12 mouse cellular contexts compared by ENCODE assay signal in genomic region chr6:99999711-100000365, GRCm38 (mm10).
DNase-seq lines count a peak whose midpoint lies in the region; ATAC-seq and TF ChIP-seq lines count a peak whose summit lies in the region.
"Had no signal": no experiment of that assay in that cellular context is flagged by ENCODE, and none has a peak within 500 bp of the region (broad histone marks: within the 10 kb centered on the region; RNA-seq: fewer than 3 reads in every experiment).

No protein-coding gene starts in this region.

- 38% methylated on average over 13 of the region's 13 CpGs for WGBS in forebrain, embryonic 11.5 days
- 22% methylated on average over 13 of the region's 13 CpGs for WGBS in forebrain, embryonic 15.5 days
- WGBS in hindbrain, embryonic 13.5 days, result 22% methylated on average over 13 of the region's 13 CpGs
- WGBS in midbrain, postnatal 0 days, result 29% methylated on average over 13 of the region's 13 CpGs
- 51% methylated on average over 13 of the region's 13 CpGs for WGBS in limb, embryonic 10.5 days

- no peak overlapping the region for H3K4me2 ChIP-seq in forebrain, embryonic 11.5 days (ENCODE audit: low read depth, low read length, severe bottlenecking)
- no peak overlapping the region for H3K4me2 ChIP-seq in forebrain, embryonic 15.5 days (replicated peaks)
- no peak overlapping the region for H3K4me2 ChIP-seq in hindbrain, embryonic 13.5 days
- no peak overlapping the region for H3K4me2 ChIP-seq in midbrain, postnatal 0 days (ENCODE audit: low read depth, low read length, poor library complexity, severe bottlenecking)
- H3K4me2 ChIP-seq: embryonic facial prominence, embryonic 12.5 days; intestine, embryonic 15.5 days had no signal

- peak; percentile 51; the same call in 1 of the 2 replicates for ATAC-seq in forebrain, embryonic 11.5 days (replicated peaks; ENCODE audit: low FRiP score)
- no peak for ATAC-seq in forebrain, embryonic 15.5 days (replicated peaks)
- ATAC-seq in hindbrain, embryonic 13.5 days (ENCODE audit: low FRiP score), result peak; percentile 18; the same call in 1 of the 2 replicates
- ATAC-seq in midbrain, postnatal 0 days (ENCODE audit: low FRiP score), result peak; percentile 50; the same call in 1 of the 2 replicates
- ATAC-seq: intestine, embryonic 15.5 days had no signal

- no peaks in the 10 kb centered on the region for H3K9me3 ChIP-seq in forebrain, embryonic 11.5 days (ENCODE audit: control insufficient read depth, low read length)
- H3K9me3 ChIP-seq in forebrain, embryonic 15.5 days, result no peaks in the 10 kb centered on the region
- H3K9me3 ChIP-seq in hindbrain, embryonic 13.5 days, result no peaks in the 10 kb centered on the region
- no peaks in the 10 kb centered on the region for H3K9me3 ChIP-seq in midbrain, postnatal 0 days (ENCODE audit: low read length)
- H3K9me3 ChIP-seq in limb, embryonic 10.5 days (replicated peaks), result no peaks in the 10 kb centered on the region
- H3K9me3 ChIP-seq: embryonic facial prominence, embryonic 12.5 days; intestine, embryonic 15.5 days had no signal

- no peak for DNase-seq in forebrain, embryonic 11.5 days (ENCODE audit: low spot score)
- DNase-seq in brain, adult 2 months (ENCODE audit: low read depth, low spot score), result peak; percentile 8
- peak; percentile 33 for DNase-seq in midbrain, postnatal 0 days (ENCODE audit: low spot score)
- DNase-seq in cerebellum, adult 11-12 months, result no peak
- no peak for DNase-seq in lung, postnatal 25 days (ENCODE audit: low spot score)
- DNase-seq in limb, embryonic 10.5 days (ENCODE audit: low spot score), result no peak
- DNase-seq: cerebellum, adult 18-20 months; kidney, postnatal 25 days had no signal

- H3K27me3 ChIP-seq in forebrain, embryonic 11.5 days (ENCODE audit: control insufficient read depth, insufficient read depth, low read length), result no peaks in the 10 kb centered on the region; the same call in 1 of the 2 replicates
- no peaks in the 10 kb centered on the region for H3K27me3 ChIP-seq in forebrain, embryonic 15.5 days
- peaks cover 59% of the 10 kb centered on the region for H3K27me3 ChIP-seq in hindbrain, embryonic 13.5 days
- H3K27me3 ChIP-seq in midbrain, postnatal 0 days (ENCODE audit: insufficient read depth, low read length), result peaks cover 9% of the 10 kb centered on the region; the same call in 1 of the 2 replicates
- peaks cover 99% of the 10 kb centered on the region for H3K27me3 ChIP-seq in limb, embryonic 10.5 days (ENCODE audit: low read depth, poor library complexity, severe bottlenecking)
- H3K27me3 ChIP-seq: intestine, embryonic 15.5 days had no signal

- H3K27ac ChIP-seq in forebrain, embryonic 11.5 days (ENCODE audit: low read depth, low read length), result no peak overlapping the region
- no peak overlapping the region for H3K27ac ChIP-seq in forebrain, embryonic 15.5 days (replicated peaks)
- no peak overlapping the region for H3K27ac ChIP-seq in hindbrain, embryonic 13.5 days
- no peak overlapping the region for H3K27ac ChIP-seq in midbrain, postnatal 0 days (ENCODE audit: low read depth, low read length)
- H3K27ac ChIP-seq in limb, embryonic 10.5 days, result no peak overlapping the region
- H3K27ac ChIP-seq: embryonic facial prominence, embryonic 12.5 days; intestine, embryonic 15.5 days had no signal

- no peak; the same call in 1 of the 2 replicates for TF ChIP-seq CTCF in midbrain, postnatal 0 days (IDR thresholded peaks at IDR 0.05)

- no peak overlapping the region for H3K4me3 ChIP-seq in forebrain, embryonic 11.5 days (ENCODE audit: low read depth, low read length)
- H3K4me3 ChIP-seq in forebrain, embryonic 15.5 days, result no peak overlapping the region
- no peak overlapping the region for H3K4me3 ChIP-seq in hindbrain, embryonic 13.5 days
- no peak overlapping the region for H3K4me3 ChIP-seq in midbrain, postnatal 0 days (ENCODE audit: low read depth, low read length)
- no peak overlapping the region for H3K4me3 ChIP-seq in limb, embryonic 10.5 days
- H3K4me3 ChIP-seq: embryonic facial prominence, embryonic 12.5 days; intestine, embryonic 15.5 days had no signal

- H3K9ac ChIP-seq in forebrain, embryonic 11.5 days (ENCODE audit: low read length), result no peak overlapping the region
- H3K9ac ChIP-seq in forebrain, embryonic 15.5 days (replicated peaks), result no peak overlapping the region
- no peak overlapping the region for H3K9ac ChIP-seq in hindbrain, embryonic 13.5 days
- H3K9ac ChIP-seq in midbrain, postnatal 0 days (replicated peaks; ENCODE audit: low read length, poor library complexity, severe bottlenecking), result no peak overlapping the region
- H3K9ac ChIP-seq: embryonic facial prominence, embryonic 12.5 days; intestine, embryonic 15.5 days had no signal

- peaks cover 3% of the 10 kb centered on the region; the same call in 1 of the 2 replicates for H3K4me1 ChIP-seq in forebrain, embryonic 11.5 days (replicated peaks; ENCODE audit: control insufficient read depth, insufficient read depth, low read length)
- H3K4me1 ChIP-seq in forebrain, embryonic 15.5 days, result peaks cover 23% of the 10 kb centered on the region
- peaks cover 40% of the 10 kb centered on the region for H3K4me1 ChIP-seq in hindbrain, embryonic 13.5 days (replicated peaks)
- H3K4me1 ChIP-seq in midbrain, postnatal 0 days (ENCODE audit: insufficient read depth, low read length), result peaks cover 12% of the 10 kb centered on the region
- H3K4me1 ChIP-seq in limb, embryonic 10.5 days, result peaks cover 31% of the 10 kb centered on the region

- no peaks in the 10 kb centered on the region for H3K36me3 ChIP-seq in forebrain, embryonic 11.5 days (ENCODE audit: control insufficient read depth, insufficient read depth, low read length)
- H3K36me3 ChIP-seq in forebrain, embryonic 15.5 days, result no peaks in the 10 kb centered on the region
- no peaks in the 10 kb centered on the region for H3K36me3 ChIP-seq in hindbrain, embryonic 13.5 days
- H3K36me3 ChIP-seq in midbrain, postnatal 0 days (ENCODE audit: insufficient read depth, low read length), result no peaks in the 10 kb centered on the region
- no peaks in the 10 kb centered on the region for H3K36me3 ChIP-seq in limb, embryonic 10.5 days
- H3K36me3 ChIP-seq: embryonic facial prominence, embryonic 12.5 days; intestine, embryonic 15.5 days had no signal

Comparison
In these comparisons a context has a peak if more than half of its experiments do, and no peak if none do; other contexts are left out.
1. DNase-seq: peak in brain, adult 2 months (single experiment) and midbrain, postnatal 0 days (single experiment); none in forebrain, embryonic 11.5 days (single experiment), cerebellum, adult 11-12 months (single experiment), lung, postnatal 25 days (single experiment) and limb, embryonic 10.5 days (single experiment).